ENCODE assay signal across 7 mouse cellular contexts in genomic region chr12:112659109-112659508, GRCm38 (mm10). TPM values are rescaled to one million over a fixed set of nuclear protein-coding genes. Genes with fewer than 3 reads are reported as not detected.
DNase-seq lines count a peak whose midpoint lies in the region; ATAC-seq and TF ChIP-seq lines count a peak whose summit lies in the region.

No protein-coding gene starts in this region.

- TF ChIP-seq EP300 in heart, adult 2 months (IDR thresholded peaks at IDR 0.05; ENCODE audit: insufficient read depth, low read depth, low read length), result no peak

- 83% methylated on average over 6 of the region's 6 CpGs for WGBS in bone marrow, adult 2 months
- WGBS in heart, adult 2 months, result 74% methylated on average over 6 of the region's 6 CpGs

- ATAC-seq in G1E (ENCODE audit: extremely low read depth, insufficient number of reproducible peaks, low FRiP score, poor library complexity, severe bottlenecking), result no peak

- no peaks in the 10 kb centered on the region for H3K27me3 ChIP-seq in G1E (ENCODE audit: insufficient read depth, low read length)
- no peaks in the 10 kb centered on the region for H3K27me3 ChIP-seq in heart, adult 2 months (ENCODE audit: control insufficient read depth, insufficient read depth, low read length)

- TF ChIP-seq POLR2A in bone marrow, adult 2 months (IDR thresholded peaks at IDR 0.05; ENCODE audit: borderline replicate concordance, control insufficient read depth, low read depth, low read length), result no peak
- no peak for TF ChIP-seq POLR2A in heart, adult 2 months (IDR thresholded peaks at IDR 0.05; ENCODE audit: insufficient read depth, low read depth, low read length)

- H3K27ac ChIP-seq in bone marrow, adult 2 months (ENCODE audit: control insufficient read depth, insufficient read depth, low read depth, low read length, poor library complexity), result no peak overlapping the region
- no peak overlapping the region for H3K27ac ChIP-seq in heart, adult 2 months

- peak; percentile 28; the same call in 1 of the 2 replicates for TF ChIP-seq CTCF in G1E (IDR thresholded peaks at IDR 0.05; ENCODE audit: low read depth, low read length)
- TF ChIP-seq CTCF in bone marrow, adult 2 months (IDR thresholded peaks at IDR 0.05; ENCODE audit: control insufficient read depth, insufficient read depth, low read length), result peak; percentile 54
- no peak; the same call in none of the 2 replicates for TF ChIP-seq CTCF in heart, adult 2 months (IDR thresholded peaks at IDR 0.05)

- H3K9me3 ChIP-seq in G1E (replicated peaks), result no peaks in the 10 kb centered on the region

- no peak overlapping the region for H3K9ac ChIP-seq in heart, adult 2 months (ENCODE audit: low read depth, low read length)

- H3K4me1 ChIP-seq in G1E (ENCODE audit: insufficient read depth, low read depth, low read length), result peaks cover 57% of the 10 kb centered on the region
- H3K4me1 ChIP-seq in bone marrow, adult 2 months (ENCODE audit: control insufficient read depth, insufficient read depth, low read length), result no peaks in the 10 kb centered on the region
- no peaks in the 10 kb centered on the region; the same call in 1 of the 2 replicates for H3K4me1 ChIP-seq in heart, adult 2 months (ENCODE audit: control insufficient read depth, insufficient read depth, low read length)

- intact Hi-C loops in heart, adult 2 months (cut with DNase I), result loop anchor here (1.0 to 10.0 kb wide), 3 partner anchors 16 to 186 kb away; partner anchors contain the start of gene Akt1
- intact Hi-C loops in left cerebral cortex, postnatal 4 days (cut with DNase I), result no loop called here

- peaks cover 100% of the 10 kb centered on the region for H3K36me3 ChIP-seq in G1E (replicated peaks)
- H3K36me3 ChIP-seq in heart, adult 2 months (ENCODE audit: control insufficient read depth, insufficient read depth, low read length), result no peaks in the 10 kb centered on the region

- DNase-seq in left cerebral cortex, adult 18-20 months (ENCODE audit: low spot score in 2 of 2), result peak; percentile 64 to 75
- DNase-seq in left cerebral cortex, adult 11 months (ENCODE audit: low spot score), result no peak
- DNase-seq in G1E (ENCODE audit: low spot score), result no peak
- DNase-seq in heart, adult 2 months, result peak; percentile 71 to 83
- peak; percentile 86 for DNase-seq in left cerebral cortex, postnatal 4 days
- DNase-seq in spleen, postnatal 14 days (ENCODE audit: low spot score in 2 of 2), result peak; percentile 51 to 73

- H3K4me3 ChIP-seq in G1E (ENCODE audit: low read depth, low read length), result no peak overlapping the region
- no peak overlapping the region for H3K4me3 ChIP-seq in bone marrow, adult 2 months (replicated peaks; ENCODE audit: control insufficient read depth, low read depth, low read length)
- H3K4me3 ChIP-seq in heart, adult 2 months, result no peak overlapping the region

- H3K79me2 ChIP-seq in heart, adult 2 months (replicated peaks; ENCODE audit: control insufficient read depth, insufficient read depth, low read length), result peaks cover 7% of the 10 kb centered on the region

RNA-seq across cellular contexts. Expression of gene Siva1, which starts 14.6 kb away (rescaled TPM):
- 10 to 100 TPM; 21.6 to 22.0 TPM for total RNA-seq in left cerebral cortex, adult 18-20 months (2021)
- total RNA-seq in G1E (2014; fragmentation: Nextera tagmentation) (60.7 and 75.5 TPM in 2 replicates), G1E (2017) (205 and 214 TPM in 2 replicates)
- 94.5 and 98.9 TPM in 2 replicates for polyA plus RNA-seq in G1E (2012)
- polyA plus RNA-seq in bone marrow, adult 2 months (2011; ENCODE audit: insufficient read depth, insufficient read length, low replicate concordance, missing spikeins), result 47.7 and 81.1 TPM in 2 replicates
- total RNA-seq in heart, adult 2 months (2021), result 10 to 100 TPM; 32.0 to 38.7 TPM
- 38.4 and 39.4 TPM in 2 replicates for polyA plus RNA-seq in heart, adult 2 months (2012; rRNA removed)
- 10 to 100 TPM; 25.3 to 25.9 TPM for total RNA-seq in left cerebral cortex, postnatal 4 days (2021)

RNA-seq across cellular contexts. Expression of gene Akt1, which starts 15.6 kb away (rescaled TPM):
- total RNA-seq in left cerebral cortex, adult 18-20 months (2021), result 100 to 1,000 TPM; 161 to 169 TPM
- 150 and 168 TPM in 2 replicates for total RNA-seq in G1E (2014; fragmentation: Nextera tagmentation)
- 121 and 131 TPM in 2 replicates for total RNA-seq in G1E (2017)
- 461 and 512 TPM in 2 replicates for polyA plus RNA-seq in G1E (2012)
- polyA plus RNA-seq in bone marrow, adult 2 months (2011; ENCODE audit: insufficient read depth, insufficient read length, low replicate concordance, missing spikeins), result 39.8 and 56.1 TPM in 2 replicates
- total RNA-seq in heart, adult 2 months (2021), result 100 to 1,000 TPM; 189 to 207 TPM
- 148 and 149 TPM in 2 replicates for polyA plus RNA-seq in heart, adult 2 months (2012; rRNA removed)
- total RNA-seq in left cerebral cortex, postnatal 4 days (2021), result 100 to 1,000 TPM; 279 to 286 TPM

RNA-seq across cellular contexts. Expression of gene Zbtb42, which starts 19.5 kb away (rescaled TPM):
- 1 to 10 TPM; 1.1 to 1.5 TPM for total RNA-seq in left cerebral cortex, adult 18-20 months (2021)
- total RNA-seq in G1E (2014; fragmentation: Nextera tagmentation) (0.98 TPM in 1 of 2 replicates, not detected in the other), G1E (2017) (0.17 and 0.33 TPM in 2 replicates)
- 0.53 and 0.80 TPM in 2 replicates for polyA plus RNA-seq in G1E (2012)
- 2.6 and 5.1 TPM in 2 replicates for polyA plus RNA-seq in bone marrow, adult 2 months (2011; ENCODE audit: insufficient read depth, insufficient read length, low replicate concordance, missing spikeins)
- 1 to 10 TPM; 4.4 to 5.9 TPM for total RNA-seq in heart, adult 2 months (2021)
- polyA plus RNA-seq in heart, adult 2 months (2012; rRNA removed), result 9.5 and 13.6 TPM in 2 replicates
- total RNA-seq in left cerebral cortex, postnatal 4 days (2021), result 1 to 10 TPM in 1 of 2 experiments, under 1 TPM in 1; 0.62 to 1.9 TPM

RNA-seq across cellular contexts. Expression of gene Adssl1, which starts 39.3 kb away (rescaled TPM):
- total RNA-seq in left cerebral cortex, adult 18-20 months (2021), result 10 to 100 TPM; 16.4 to 19.7 TPM
- total RNA-seq in G1E (2014; fragmentation: Nextera tagmentation) (not detected in 2 replicates), G1E (2017) (0.06 TPM in 1 of 2 replicates, not detected in the other)
- polyA plus RNA-seq in G1E (2012), result 0.05 TPM in 1 of 2 replicates, not detected in the other
- polyA plus RNA-seq in bone marrow, adult 2 months (2011; ENCODE audit: insufficient read depth, insufficient read length, low replicate concordance, missing spikeins), result 21.0 and 44.8 TPM in 2 replicates
- total RNA-seq in heart, adult 2 months (2021), result 100 to 1,000 TPM; 150 to 173 TPM
- polyA plus RNA-seq in heart, adult 2 months (2012; rRNA removed), result 85.2 and 98.2 TPM in 2 replicates
- total RNA-seq in left cerebral cortex, postnatal 4 days (2021), result 1 to 10 TPM; 1.5 to 1.7 TPM

Comparison
In these comparisons a context has a peak if more than half of its experiments do, and no peak if none do; other contexts are left out.
1. DNase-seq: peak in left cerebral cortex, adult 18-20 months (2 of 2), heart, adult 2 months (2 of 2), left cerebral cortex, postnatal 4 days (single experiment) and spleen, postnatal 14 days (2 of 2); none in left cerebral cortex, adult 11 months (single experiment) and G1E (single experiment).